Mouse (Mus musculus): ENCODE results near the gene Pde3b. TPM values are rescaled to one million over a fixed set of nuclear protein-coding genes. Genes with fewer than 3 reads are reported as not detected.

The Pde3b gene
- polyA plus RNA-seq (2014; fragmentation: Illumina TruSeq; extraction: RNeasy Lipid Tissue Mini Kit (QIAGEN cat#74804)): 25.5 TPM

GRCm38 (mm10) chr7:114414421-114415335, at the start of gene Pde3b:
Gene Pde3b, plus strand, starts transcription at chr7:114415281.

GRCm38 (mm10) chr7:114562531-114563241, 147.6 kb downstream of the Pde3b start, which contains the start of gene Cyp2r1:
Gene Cyp2r1, minus strand, starts transcription at chr7:114562972.

Other genes with a start within 250 kb of the Pde3b start
- 296 TPM for gene Copb1, start 160.6 kb upstream of the Pde3b start, polyA plus RNA-seq (2014; fragmentation: Illumina TruSeq; extraction: RNeasy Lipid Tissue Mini Kit (QIAGEN cat#74804))
- gene Psma1, start 139.2 kb upstream of the Pde3b start, polyA plus RNA-seq (2014; fragmentation: Illumina TruSeq; extraction: RNeasy Lipid Tissue Mini Kit (QIAGEN cat#74804)): 319 TPM
- 6.8 TPM for gene Cyp2r1, start 147.7 kb downstream of the Pde3b start, polyA plus RNA-seq (2014; fragmentation: Illumina TruSeq; extraction: RNeasy Lipid Tissue Mini Kit (QIAGEN cat#74804))
- not detected for gene Calca, start 221.1 kb downstream of the Pde3b start, polyA plus RNA-seq (2014; fragmentation: Illumina TruSeq; extraction: RNeasy Lipid Tissue Mini Kit (QIAGEN cat#74804))